Mouse (Mus musculus) cerebellum, adult 18-20 months (tissue): ENCODE results near the gene Ephx3.
"Not testable (repeated sequence)": the region's sequence is repeated elsewhere in the genome, so short reads cannot be mapped to it uniquely, and the experiment has no call there.

Experiments
- DNase-seq, 2 experiments: peaks; one replicate each; pipeline ENCODE4 v3.0.0; 2021

Gene Ephx3

GRCm38 (mm10) chr17:32188863-32189636 is at the start of gene Ephx3:
TSS of gene Ephx3 (minus strand) at chr17:32189549.
- no peak for DNase-seq

DNA sequence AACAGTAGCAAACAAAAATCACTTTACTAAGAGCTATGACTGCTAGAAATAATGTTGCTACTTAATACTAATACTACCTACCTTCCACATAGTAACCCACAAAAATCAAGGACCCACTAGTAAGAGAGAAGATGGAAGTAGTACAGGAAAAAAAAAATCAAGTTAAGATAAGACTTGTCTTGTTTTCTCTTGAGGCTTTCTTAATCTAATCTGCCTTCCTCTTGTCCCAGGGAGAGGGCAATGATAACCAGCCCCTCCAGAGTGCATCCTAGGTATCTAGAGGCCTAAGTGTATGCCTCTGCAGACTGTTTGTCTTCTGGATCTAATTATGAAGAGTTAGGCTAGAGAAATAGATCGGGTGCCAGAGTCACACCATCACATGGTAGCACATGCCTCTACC is 49.2 kb upstream of the Ephx3 start:
- DNase-seq = no peak

DNA sequence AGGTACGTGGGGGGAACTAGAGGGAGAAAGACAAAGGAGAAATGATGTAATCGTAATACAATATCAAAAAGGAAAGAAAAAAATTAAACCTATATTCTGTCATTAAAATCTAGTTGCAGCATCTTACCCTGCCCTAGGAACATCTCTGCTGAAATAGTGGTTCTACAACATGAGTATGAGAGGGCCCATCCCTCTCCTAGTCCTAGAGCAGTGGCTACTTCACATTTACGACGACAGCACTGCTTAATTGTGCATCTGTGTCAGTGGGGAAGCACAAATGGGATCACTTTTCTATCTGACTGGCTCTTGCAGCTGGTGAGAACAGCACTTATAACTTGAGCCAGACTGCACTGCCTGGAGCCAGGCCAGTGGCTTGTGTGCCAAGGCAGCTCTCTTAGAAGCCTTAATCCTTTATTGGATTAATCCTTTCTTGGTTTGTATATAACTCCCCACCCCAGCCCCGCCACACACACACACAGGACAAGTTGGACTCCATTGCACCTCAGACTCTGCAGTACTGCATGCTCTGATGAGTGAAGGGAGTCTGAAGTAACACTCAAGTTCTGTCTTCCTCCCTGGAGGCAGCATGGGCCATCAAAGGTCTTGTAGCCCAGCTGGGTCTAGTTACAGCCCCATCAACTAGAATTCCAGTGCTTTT is 46.3 kb upstream of the Ephx3 start:
- DNase-seq = peak; percentile 53 to 56

- peak; percentile 34 to 55 for DNase-seq
Measured at GRCm38 (mm10) chr17:32233174-32233573, 43.8 kb upstream of the Ephx3 start.

DNA sequence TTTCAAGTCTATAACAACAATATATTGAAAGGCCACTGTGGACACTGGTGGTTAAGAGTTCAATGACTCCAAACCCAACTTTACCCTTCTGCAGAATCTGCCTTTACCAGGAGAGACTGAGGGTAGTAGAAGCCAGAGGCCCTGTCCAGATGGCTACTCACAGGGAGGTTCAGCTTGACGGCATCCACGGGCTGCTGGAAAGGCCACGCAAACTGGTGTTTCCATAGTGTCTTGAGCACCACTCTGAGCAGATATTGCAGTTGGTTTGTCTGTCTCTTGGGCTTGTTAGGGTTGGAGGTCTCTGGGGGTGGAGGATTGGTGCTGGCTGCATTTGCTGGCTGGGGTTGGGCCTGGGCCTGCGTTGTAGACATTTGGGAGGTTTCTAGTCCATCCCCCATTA is 39.9 kb upstream of the Ephx3 start:
- DNase-seq = peak; percentile 33 to 50

DNA sequence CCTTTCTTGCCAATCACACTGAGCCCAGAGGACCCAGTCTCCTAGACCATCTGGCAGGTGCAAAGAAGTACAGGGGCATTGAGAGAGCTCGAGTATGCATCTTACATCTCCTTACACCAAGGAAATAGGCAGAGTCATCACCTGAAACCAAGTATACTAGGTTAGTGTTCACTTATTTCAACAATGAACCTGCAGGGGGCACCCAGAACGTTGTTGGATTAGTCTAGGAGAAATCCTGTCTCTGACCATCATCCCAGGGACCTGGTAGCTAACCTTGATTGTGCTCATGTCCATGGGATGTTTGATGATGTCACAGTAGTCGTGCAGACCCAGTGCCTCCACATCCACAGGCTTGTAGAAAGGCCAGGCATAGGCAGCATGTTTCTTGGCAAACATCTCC is 31.5 kb upstream of the Ephx3 start:
- DNase-seq = no peak

- DNase-seq = not testable (repeated sequence)
Measured at GRCm38 (mm10) chr17:32215587-32215986, 26.2 kb upstream of the Ephx3 start.

- not testable (repeated sequence) for DNase-seq
Measured at GRCm38 (mm10) chr17:32211554-32211953, 22.2 kb upstream of the Ephx3 start.

DNA sequence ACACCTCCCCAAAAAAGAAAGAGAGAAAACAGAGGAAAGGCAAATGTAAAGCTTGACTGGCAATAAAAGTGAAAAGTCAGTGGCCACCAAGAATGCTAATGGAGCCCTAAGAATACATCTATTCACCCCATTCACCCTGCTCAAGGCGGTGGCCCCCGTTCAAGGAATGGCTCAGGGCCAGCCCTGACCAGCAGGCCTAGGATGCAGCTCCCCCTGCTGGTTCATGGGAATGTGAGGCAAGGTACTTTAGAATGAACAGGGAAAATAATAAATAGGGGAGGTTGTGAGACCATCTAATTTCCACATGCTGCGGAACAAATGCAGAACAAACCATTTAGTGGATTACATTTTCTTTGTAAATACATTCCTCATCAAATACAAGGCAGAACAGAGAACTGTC is 20.4 kb upstream of the Ephx3 start:
- DNase-seq = peak; percentile 63 to 77

- no peak for DNase-seq
Measured at GRCm38 (mm10) chr17:32209144-32209543, 19.8 kb upstream of the Ephx3 start.

DNA sequence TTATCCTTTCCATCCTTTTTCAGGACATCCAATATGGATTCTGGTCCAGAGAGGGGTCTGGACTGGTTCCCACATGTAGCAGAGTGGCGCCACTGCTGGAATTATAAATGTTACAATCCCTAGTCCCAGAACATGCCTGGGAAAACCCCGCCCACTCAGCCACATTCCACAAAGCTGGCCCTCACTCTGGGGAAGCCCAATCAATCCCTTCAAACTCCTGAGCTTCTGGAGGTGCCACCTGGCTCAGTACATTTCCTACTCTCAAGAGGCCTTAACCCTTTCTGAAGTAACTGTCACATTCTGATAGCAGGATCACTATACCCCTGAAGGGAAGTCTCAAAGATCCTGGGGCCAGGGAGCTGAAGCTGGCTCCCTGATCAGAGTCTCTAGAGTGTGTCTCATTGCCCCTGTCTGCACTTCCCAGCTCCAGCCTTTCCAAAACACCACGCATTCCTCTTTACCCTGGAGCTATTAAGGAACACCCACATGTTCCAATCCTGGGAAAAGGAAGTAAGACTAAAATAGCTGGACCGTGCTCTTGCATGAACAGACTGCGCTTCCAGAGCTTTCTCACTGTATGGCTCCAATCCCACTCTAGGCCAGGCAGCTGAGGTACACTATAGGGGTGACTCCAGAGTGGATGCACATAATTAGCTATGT is 18.4 kb upstream of the Ephx3 start:
- DNase-seq = no peak

DNA sequence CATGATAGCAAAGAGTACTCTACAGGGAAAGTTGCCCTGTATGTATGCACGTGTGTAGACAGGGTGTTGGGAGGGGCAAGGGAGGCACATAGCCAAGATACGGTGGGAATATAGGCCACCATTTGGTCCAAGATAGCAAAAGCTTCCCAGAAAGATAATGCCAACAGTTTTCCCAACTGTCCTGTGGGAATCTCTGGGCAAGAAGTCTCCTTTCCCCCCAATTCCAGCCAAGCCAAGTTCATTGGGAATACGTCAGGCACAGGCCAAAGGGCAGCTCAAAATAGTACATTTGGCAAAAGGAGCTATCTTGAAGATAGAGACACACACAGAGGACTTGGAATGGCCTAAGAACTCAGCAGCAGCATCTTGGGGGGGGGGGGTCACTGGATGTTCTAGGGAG is 16.0 kb upstream of the Ephx3 start:
- no peak for DNase-seq

DNA sequence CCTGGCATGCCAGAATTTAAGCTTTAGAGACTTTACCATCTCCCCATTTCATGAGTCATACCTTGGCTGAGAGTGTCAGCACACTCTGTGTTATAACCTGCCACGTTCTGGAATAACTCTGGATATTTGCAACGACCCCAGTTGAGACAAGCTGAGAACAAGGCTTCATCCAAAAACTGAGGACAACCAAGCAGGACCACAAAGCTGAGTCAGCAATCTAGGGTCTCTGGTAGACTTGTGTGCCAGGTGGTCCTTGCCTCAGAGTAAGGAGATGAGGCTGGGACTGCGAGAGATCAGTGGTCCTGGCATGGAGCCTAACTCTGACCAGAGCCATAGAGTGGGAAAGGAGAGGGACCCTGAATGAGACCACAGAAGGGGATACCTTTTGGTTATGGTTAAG is 13.6 kb upstream of the Ephx3 start:
- no peak for DNase-seq

- DNase-seq = no peak
Measured at GRCm38 (mm10) chr17:32201086-32201485, 11.7 kb upstream of the Ephx3 start.

GRCm38 (mm10) chr17:32199796-32200195 is 10.4 kb upstream of the Ephx3 start:
- DNase-seq = no peak

GRCm38 (mm10) chr17:32197156-32197555 is 7.8 kb upstream of the Ephx3 start:
- peak; percentile 26 to 31 for DNase-seq

DNA sequence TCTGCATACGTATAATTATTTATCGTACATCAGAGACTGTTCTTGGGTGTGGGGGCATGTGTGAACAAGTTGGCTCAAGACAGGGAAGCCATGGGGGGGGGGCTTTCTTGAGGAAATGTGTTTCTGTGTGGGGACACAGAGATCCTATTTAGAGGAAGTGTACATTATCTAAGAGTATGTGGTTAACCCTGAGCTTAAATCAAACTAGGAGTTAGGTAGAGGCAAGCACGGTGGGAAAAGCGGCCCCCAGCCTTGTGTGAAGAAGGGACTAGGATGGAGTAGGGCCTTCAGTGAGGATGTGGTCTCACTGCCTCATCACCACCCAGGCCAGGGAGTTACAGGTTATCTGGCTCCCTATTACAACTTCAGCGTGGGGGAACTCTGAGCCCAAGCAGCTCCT is 6.4 kb upstream of the Ephx3 start:
- DNase-seq = no peak

- DNase-seq = no peak
Measured at GRCm38 (mm10) chr17:32193010-32193409, 3.7 kb upstream of the Ephx3 start.

GRCm38 (mm10) chr17:32189850-32190249 is 501 bp upstream of the Ephx3 start:
- DNase-seq = no peak

- no peak for DNase-seq
Measured at GRCm38 (mm10) chr17:32183017-32183416, 6.3 kb downstream of the Ephx3 start.

DNA sequence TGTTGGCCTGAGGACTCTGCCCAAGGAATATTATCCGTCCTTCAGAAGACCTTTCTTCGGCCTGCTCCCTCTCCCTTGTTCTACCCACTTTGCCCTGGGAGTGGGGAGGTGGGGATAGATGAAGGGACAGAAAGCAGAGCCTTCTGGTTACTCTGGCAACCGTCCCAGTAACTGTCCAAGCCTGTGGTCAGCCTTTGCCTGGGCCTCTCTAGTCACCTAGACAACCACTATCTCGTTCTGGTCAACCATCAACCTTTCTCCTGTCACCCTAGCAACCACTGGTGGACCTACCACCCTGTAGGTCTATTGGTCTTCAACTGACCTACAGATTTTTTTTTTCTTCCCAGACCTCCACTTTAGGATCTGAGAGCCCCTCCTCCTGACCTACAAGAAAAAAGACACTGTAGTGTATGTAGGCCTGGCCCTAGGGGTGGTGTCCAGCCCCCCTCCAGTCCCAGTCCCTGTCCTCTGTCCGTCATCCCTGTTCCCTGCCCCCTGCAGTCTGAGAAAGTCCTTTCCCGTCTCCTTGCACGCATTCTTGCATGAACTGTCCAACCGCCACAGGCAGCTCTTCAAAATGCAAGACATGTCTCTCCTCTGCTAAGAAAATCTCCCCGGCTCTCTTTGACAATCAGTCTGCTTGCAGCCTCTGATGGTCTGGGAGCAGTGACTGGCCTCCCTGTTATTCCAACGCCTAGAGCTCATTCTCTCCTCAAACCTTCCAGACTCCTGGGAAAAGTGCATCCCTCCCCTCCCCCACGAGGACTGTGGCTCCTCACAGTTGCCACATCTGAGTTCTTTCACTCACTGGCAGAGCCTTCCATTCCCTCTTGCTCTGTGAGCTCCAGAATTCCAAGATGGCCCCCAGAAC is 9.5 kb downstream of the Ephx3 start:
- no peak for DNase-seq

DNA sequence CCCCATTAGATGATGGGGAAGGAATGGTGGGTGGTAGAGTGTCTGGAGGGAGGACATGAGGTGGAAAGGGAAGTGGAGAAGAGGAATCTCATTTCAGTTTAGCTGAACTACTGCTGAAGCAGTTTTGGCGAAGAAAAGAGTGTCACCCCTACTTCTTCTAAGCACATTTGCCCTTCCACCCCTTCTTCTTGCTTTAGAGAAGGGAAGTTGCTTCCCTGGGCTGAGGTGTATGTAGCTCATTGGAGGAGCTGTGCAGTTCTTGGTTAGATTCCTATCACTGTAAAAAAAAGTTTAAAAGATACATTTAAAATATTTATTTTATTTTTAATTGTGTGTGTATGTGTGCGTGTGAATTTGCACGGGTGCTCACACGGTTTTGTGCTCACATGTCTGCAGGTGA is 12.4 kb downstream of the Ephx3 start:
- DNase-seq = no peak

DNA sequence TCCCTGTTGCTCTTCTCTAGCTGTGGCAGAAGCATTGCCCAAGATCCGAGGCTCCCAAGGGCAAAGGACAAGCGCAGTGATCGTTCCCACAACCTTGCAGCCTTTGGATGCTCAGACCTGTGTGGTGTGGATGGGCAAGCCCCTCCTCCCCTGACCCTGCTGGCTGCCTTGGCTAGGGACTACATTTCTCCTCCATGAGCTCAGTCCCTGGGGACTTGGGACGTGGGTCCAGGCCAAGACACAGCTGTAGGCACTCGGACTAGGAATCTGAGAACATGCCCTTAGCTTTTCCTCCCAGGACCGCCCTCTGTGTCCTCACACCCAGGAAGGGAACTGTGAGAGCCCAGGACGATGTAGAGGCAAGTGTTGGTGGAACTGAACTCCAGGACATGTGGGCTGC is 16.2 kb downstream of the Ephx3 start:
- no peak for DNase-seq
